Mouse (Mus musculus) heart, postnatal 0 days (tissue): ENCODE data around the gene Elovl6. TPM values are rescaled to one million over a fixed set of nuclear protein-coding genes. Genes with fewer than 3 reads are reported as not detected.

Experiments
- ATAC-seq: fragments of 200-750 bp; cut with Nextera tagmentation; 2 replicates; pipeline ENCODE4 v1.8.0; 2017; ENCODE audit warnings: low read depth, moderate number of reproducible peaks, moderate library complexity; ENCODE audit not compliant: insufficient read depth
- DNase-seq: peaks from one replicate; pipeline ENCODE4 v3.0.0-alpha.2; 2016; ENCODE audit warnings: low spot score
- H3K27ac ChIP-seq: fragments of 300-500 bp; sonication (generic); 2 replicates; pipeline ENCODE4 v1.5.1; 2014; ENCODE audit warnings: low read depth, mild to moderate bottlenecking
- H3K27me3 ChIP-seq: fragments of 300-500 bp; sonication (generic); 2 replicates; pipeline ENCODE4 v1.6.1; 2014; ENCODE audit warnings: low read length, mixed read lengths; ENCODE audit not compliant: control insufficient read depth, insufficient read depth
- H3K36me3 ChIP-seq: fragments of 300-500 bp; sonication (generic); replicated peaks from 2 replicates; pipeline ENCODE4 v1.6.1; 2014; ENCODE audit warnings: low read length, mixed read lengths; ENCODE audit not compliant: control insufficient read depth, insufficient read depth
- H3K4me1 ChIP-seq: fragments of 300-500 bp; sonication (generic); 2 replicates; pipeline ENCODE4 v1.6.1; 2014; ENCODE audit warnings: antibody characterized with exemption; ENCODE audit not compliant: control insufficient read depth, insufficient read depth
- H3K4me2 ChIP-seq: fragments of 300-500 bp; sonication (generic); 2 replicates; pipeline ENCODE4 v1.6.1; 2014; ENCODE audit warnings: low read depth, mild to moderate bottlenecking, low read length, moderate library complexity
- H3K4me3 ChIP-seq: fragments of 300-500 bp; sonication (generic); 2 replicates; pipeline ENCODE4 v1.5.1; 2014; ENCODE audit warnings: low read depth, low read length
- H3K9ac ChIP-seq: fragments of 300-500 bp; sonication (generic); replicated peaks from 2 replicates; pipeline ENCODE4 v1.6.1; 2014; ENCODE audit warnings: low read depth, low read length, mixed read lengths
- H3K9me3 ChIP-seq: fragments of 300-500 bp; sonication (generic); replicated peaks from 2 replicates; pipeline ENCODE4 v1.6.1; 2016; ENCODE audit warnings: low read length; ENCODE audit not compliant: control insufficient read depth
- CTCF ChIP-seq: IDR thresholded peaks from 2 replicates; pipeline ENCODE4 v1.5.1; 2016; ENCODE audit warnings: antibody characterized with exemption, control low read depth, low read depth
- EP300 ChIP-seq: IDR thresholded peaks from 2 replicates; pipeline ENCODE4 v1.6.1; 2016; ENCODE audit warnings: antibody characterized with exemption, low read depth
- WGBS: fragments of 180-500 bp; shearing (Covaris S2); extraction: QIAGEN DNeasy Blood & Tissue Kit; methylation state at CpG from one replicate; pipeline ENCODE4 v1.1.7; 2014; 5-methylcytosine and 5-hydroxymethylcytosine counted together
- polyA plus RNA-seq: library from polyadenylated mRNA; unstranded; fragments of >200 nt; fragmentation: Nextera tagmentation; extraction: Ambion mirVana; gene quantifications from 2 replicates; pipeline ENCODE4 v1.2.1, GENCODE M21; 2015
- total RNA-seq: library from RNA; depleted of rRNA; stranded (reverse); fragments of >200 nt; gene quantifications from 2 replicates; pipeline ENCODE4 v1.2.3, GENCODE M21; 2014; ENCODE audit warnings: low replicate concordance

Elovl6 gene
- total and polyA plus RNA-seq, 2 experiments from 2014 or later: 2.9 to 5.2 TPM

GRCm38 (mm10) chr3:129650293-129650612 lies 118.1 kb downstream of the Elovl6 start:
- Histone ChIP-seq H3K9me3 (no peaks in the 10 kb centered on the region), H3K9ac (no peak overlapping the region), H3K27me3 (no peaks in the 10 kb centered on the region), H3K4me1 (peaks cover 9% of the 10 kb centered on the region; the same call in 1 of the 2 replicates), H3K4me2 (no peak overlapping the region), H3K27ac (no peak overlapping the region), H3K36me3 (no peaks in the 10 kb centered on the region), H3K4me3 (no peak overlapping the region)
- no peak for TF ChIP-seq CTCF
- TF ChIP-seq EP300: no peak
- ATAC-seq: peak; percentile 62; the same call in 1 of the 2 replicates
- peak; percentile 15 for DNase-seq

DNA sequence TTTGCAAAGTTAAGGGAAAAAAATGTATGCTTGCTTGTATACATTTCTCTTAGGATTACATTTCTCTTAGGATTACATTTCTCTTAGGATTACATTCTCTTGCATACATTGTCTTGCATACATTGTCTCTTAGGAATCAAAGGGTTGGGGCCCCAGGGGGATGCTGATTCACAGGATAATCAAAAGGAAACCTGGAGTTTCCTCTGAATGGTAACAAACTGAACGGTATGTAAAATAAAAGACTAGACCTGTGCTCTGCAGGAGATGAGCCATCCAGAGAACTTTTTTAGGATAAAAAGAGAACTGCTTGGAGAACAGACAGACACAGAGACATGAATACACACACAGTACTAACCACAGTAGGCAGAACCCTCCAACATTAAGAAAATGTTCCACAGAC lies 118.8 kb downstream of the Elovl6 start:
- H3K9ac ChIP-seq: no peak overlapping the region
- no peaks in the 10 kb centered on the region for H3K36me3 ChIP-seq
- no peak overlapping the region for H3K27ac ChIP-seq
- no peak for ATAC-seq
- H3K27me3 ChIP-seq: no peaks in the 10 kb centered on the region
- DNase-seq: no peak
- no peak overlapping the region for H3K4me2 ChIP-seq
- 59% methylated on average over 1 of the region's 1 CpGs for WGBS
- no peak overlapping the region for H3K4me3 ChIP-seq
- TF ChIP-seq EP300 (no peak), CTCF (no peak)
- peaks cover 9% of the 10 kb centered on the region; the same call in 1 of the 2 replicates for H3K4me1 ChIP-seq
- no peaks in the 10 kb centered on the region for H3K9me3 ChIP-seq

DNA sequence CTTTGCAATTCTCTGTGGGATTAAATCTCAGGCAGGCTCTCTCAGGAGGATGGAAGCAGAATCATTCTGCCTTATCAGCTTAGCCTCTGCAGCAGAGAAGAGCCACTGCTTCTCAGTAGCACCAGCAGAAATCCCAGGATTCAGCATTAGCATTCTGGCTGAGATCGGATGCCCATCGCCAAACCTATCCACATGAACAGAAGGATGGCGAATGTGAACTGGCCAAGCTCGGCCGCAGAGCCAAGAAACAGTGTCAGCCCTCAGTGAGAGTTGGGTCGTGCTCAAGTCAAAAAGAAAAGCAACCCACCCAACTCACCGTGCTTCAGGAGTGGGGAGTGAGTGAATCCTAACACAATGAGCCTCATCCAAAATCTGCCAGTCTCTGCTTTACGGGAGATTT lies 119.6 kb downstream of the Elovl6 start:
- DNase-seq: no peak
- Histone ChIP-seq H3K36me3 (no peaks in the 10 kb centered on the region), H3K9ac (no peak overlapping the region), H3K4me2 (no peak overlapping the region), H3K9me3 (no peaks in the 10 kb centered on the region), H3K27ac (no peak overlapping the region), H3K4me3 (no peak overlapping the region), H3K27me3 (no peaks in the 10 kb centered on the region), H3K4me1 (peaks cover 9% of the 10 kb centered on the region; the same call in 1 of the 2 replicates)
- 87% methylated on average over 8 of the region's 8 CpGs for WGBS
- TF ChIP-seq EP300 (no peak), CTCF (no peak)
- ATAC-seq: no peak

DNA sequence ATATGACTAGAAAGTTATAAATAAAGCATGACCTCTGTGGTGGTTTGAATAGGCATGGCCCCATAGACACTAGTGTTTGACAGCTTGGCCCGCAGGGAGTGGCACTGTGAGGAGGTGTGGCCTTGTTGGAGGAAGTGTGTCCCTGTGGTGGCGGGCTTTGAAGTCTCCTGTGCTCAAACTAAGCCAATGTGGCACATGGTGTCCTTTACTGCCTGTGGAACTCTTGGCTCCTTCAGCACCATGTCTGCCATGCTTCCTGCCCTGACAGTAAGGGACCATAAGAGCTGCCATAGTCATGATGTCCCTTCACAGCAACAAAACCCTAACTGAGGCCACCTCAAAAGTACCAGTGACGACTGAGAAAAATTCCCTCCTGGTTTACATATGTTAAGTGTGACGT lies 120.3 kb downstream of the Elovl6 start:
- ATAC-seq: no peak
- no peaks in the 10 kb centered on the region for H3K9me3 ChIP-seq
- H3K4me2 ChIP-seq: no peak overlapping the region
- peaks cover 9% of the 10 kb centered on the region; the same call in 1 of the 2 replicates for H3K4me1 ChIP-seq
- no peaks in the 10 kb centered on the region for H3K36me3 ChIP-seq
- 77% methylated on average over 4 of the region's 4 CpGs for WGBS
- H3K27me3 ChIP-seq: no peaks in the 10 kb centered on the region
- no peak overlapping the region for H3K4me3 ChIP-seq
- H3K9ac ChIP-seq: no peak overlapping the region
- DNase-seq: no peak
- no peak overlapping the region for H3K27ac ChIP-seq
- no peak for TF ChIP-seq CTCF
- no peak for TF ChIP-seq EP300

DNA sequence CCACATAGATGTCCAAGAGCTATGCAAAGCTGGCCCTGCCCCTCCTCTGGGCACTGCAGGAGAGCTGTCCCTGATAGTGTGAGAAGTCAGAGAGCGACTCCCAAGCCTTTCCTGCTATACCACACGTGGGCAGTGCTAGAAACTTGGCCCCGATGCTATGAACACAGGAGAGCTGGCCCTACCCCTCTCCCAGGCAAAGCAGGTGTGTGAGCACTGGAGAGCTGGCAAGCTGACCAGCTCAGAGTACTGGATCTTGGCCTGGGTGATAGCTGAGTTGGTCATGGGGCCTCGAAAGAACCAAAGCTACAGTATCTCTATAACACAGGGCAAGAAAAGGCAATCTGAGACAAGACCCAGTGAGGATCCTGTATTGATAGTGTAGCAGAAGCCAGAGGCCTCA lies 124.4 kb downstream of the Elovl6 start:
- Histone ChIP-seq H3K27ac (no peak overlapping the region), H3K36me3 (no peaks in the 10 kb centered on the region), H3K9me3 (no peaks in the 10 kb centered on the region), H3K4me2 (no peak overlapping the region), H3K9ac (no peak overlapping the region), H3K4me3 (no peak overlapping the region), H3K27me3 (no peaks in the 10 kb centered on the region), H3K4me1 (no peaks in the 10 kb centered on the region)
- no peak for DNase-seq
- 53% methylated on average over 4 of the region's 4 CpGs for WGBS
- ATAC-seq: no peak
- TF ChIP-seq EP300 (no peak), CTCF (no peak)

- Histone ChIP-seq H3K27ac (no peak overlapping the region), H3K27me3 (no peaks in the 10 kb centered on the region), H3K4me3 (no peak overlapping the region), H3K4me2 (no peak overlapping the region), H3K9me3 (no peaks in the 10 kb centered on the region), H3K36me3 (no peaks in the 10 kb centered on the region), H3K4me1 (no peaks in the 10 kb centered on the region), H3K9ac (no peak overlapping the region)
- ATAC-seq (no peak), DNase-seq (no peak)
- 85% methylated on average over 9 of the region's 9 CpGs for WGBS
- TF ChIP-seq EP300: no peak
- no peak for TF ChIP-seq CTCF
Observed at GRCm38 (mm10) chr3:129657222-129657621, 125.1 kb downstream of the Elovl6 start.
